Mouse (Mus musculus): ENCODE measurements around the gene Ltbp4. TPM values are rescaled to one million over a fixed set of nuclear protein-coding genes. Genes with fewer than 3 reads are reported as not detected.

The Ltbp4 gene
- 13.3 and 18.2 TPM in 2 replicates for polyA plus RNA-seq (2015; fragmentation: Nextera tagmentation; extraction: Ambion mirVana)

- Histone ChIP-seq H3K27me3 (replicated peaks; ENCODE audit: control insufficient read depth, insufficient read depth, low read length) (peaks cover 35% of the 10 kb centered on the region), H3K9ac (replicated peaks; ENCODE audit: low read depth, low read length) (peak within 1 kb of the TSS; percentile 50), H3K4me2 (ENCODE audit: low read length) (peak within 1 kb of the TSS; percentile 54), H3K4me3 (replicated peaks; ENCODE audit: low read length) (peak within 1 kb of the TSS; percentile 39), H3K4me1 (replicated peaks; ENCODE audit: control insufficient read depth, insufficient read depth, low read length) (peaks cover 55% of the 10 kb centered on the region), H3K9me3 (ENCODE audit: control insufficient read depth, low read length) (no peaks in the 10 kb centered on the region), H3K27ac (ENCODE audit: low read length) (no peak within 1 kb of the TSS), H3K36me3 (ENCODE audit: control insufficient read depth, insufficient read depth) (peaks cover 4% of the 10 kb centered on the region; the same call in 1 of the 2 replicates)
- WGBS = 1% methylated on average over 35 of the region's 36 CpGs
- no peak for ATAC-seq
These were observed at the start of gene Ltbp4 for GRCm38 (mm10) chr7:27337175-27337853. Gene Ltbp4, minus strand, starts transcription at chr7:27337692.

GRCm38 (mm10) chr7:27384731-27385130 lies 47.2 kb upstream of the Ltbp4 start:
- Histone ChIP-seq H3K9me3 (ENCODE audit: control insufficient read depth, low read length) (no peaks in the 10 kb centered on the region), H3K4me2 (ENCODE audit: low read length) (no peak overlapping the region), H3K4me3 (replicated peaks; ENCODE audit: low read length) (no peak overlapping the region), H3K4me1 (replicated peaks; ENCODE audit: control insufficient read depth, insufficient read depth, low read length) (no peaks in the 10 kb centered on the region), H3K27ac (ENCODE audit: low read length) (no peak overlapping the region), H3K9ac (replicated peaks; ENCODE audit: low read depth, low read length) (no peak overlapping the region), H3K27me3 (replicated peaks; ENCODE audit: control insufficient read depth, insufficient read depth, low read length) (no peaks in the 10 kb centered on the region; the same call in 1 of the 2 replicates), H3K36me3 (ENCODE audit: control insufficient read depth, insufficient read depth) (no peaks in the 10 kb centered on the region)
- 35% methylated on average over 4 of the region's 4 CpGs for WGBS
- ATAC-seq = no peak

- Histone ChIP-seq H3K27me3 (replicated peaks; ENCODE audit: control insufficient read depth, insufficient read depth, low read length) (peaks cover 1% of the 10 kb centered on the region; the same call in 1 of the 2 replicates), H3K36me3 (ENCODE audit: control insufficient read depth, insufficient read depth) (no peaks in the 10 kb centered on the region), H3K27ac (ENCODE audit: low read length) (no peak overlapping the region), H3K4me1 (replicated peaks; ENCODE audit: control insufficient read depth, insufficient read depth, low read length) (no peaks in the 10 kb centered on the region), H3K4me2 (ENCODE audit: low read length) (no peak overlapping the region), H3K9ac (replicated peaks; ENCODE audit: low read depth, low read length) (no peak overlapping the region; the same call in 1 of the 2 replicates), H3K9me3 (ENCODE audit: control insufficient read depth, low read length) (no peaks in the 10 kb centered on the region), H3K4me3 (replicated peaks; ENCODE audit: low read length) (no peak overlapping the region)
- WGBS = 59% methylated on average over 5 of the region's 5 CpGs
- 0 out of 2 replicates have a peak, but pooled peaks have one; percentile 36 for ATAC-seq
These were observed 46.6 kb upstream of the Ltbp4 start for GRCm38 (mm10) chr7:27384134-27384533.

GRCm38 (mm10) chr7:27383233-27383632 lies 45.7 kb upstream of the Ltbp4 start:
- Histone ChIP-seq H3K36me3 (ENCODE audit: control insufficient read depth, insufficient read depth) (no peaks in the 10 kb centered on the region), H3K27me3 (replicated peaks; ENCODE audit: control insufficient read depth, insufficient read depth, low read length) (peaks cover 5% of the 10 kb centered on the region), H3K4me2 (ENCODE audit: low read length) (no peak overlapping the region), H3K4me1 (replicated peaks; ENCODE audit: control insufficient read depth, insufficient read depth, low read length) (no peaks in the 10 kb centered on the region), H3K9me3 (ENCODE audit: control insufficient read depth, low read length) (no peaks in the 10 kb centered on the region), H3K27ac (ENCODE audit: low read length) (no peak overlapping the region), H3K9ac (replicated peaks; ENCODE audit: low read depth, low read length) (no peak overlapping the region), H3K4me3 (replicated peaks; ENCODE audit: low read length) (no peak overlapping the region)
- 94% methylated on average over 1 of the region's 1 CpGs for WGBS
- ATAC-seq = no peak

- WGBS = 55% methylated on average over 4 of the region's 4 CpGs
- no peaks in the 10 kb centered on the region for H3K4me1 ChIP-seq (replicated peaks; ENCODE audit: control insufficient read depth, insufficient read depth, low read length)
- H3K9ac ChIP-seq (replicated peaks; ENCODE audit: low read depth, low read length) = no peak overlapping the region
- peaks cover 14% of the 10 kb centered on the region for H3K27me3 ChIP-seq (replicated peaks; ENCODE audit: control insufficient read depth, insufficient read depth, low read length)
- no peaks in the 10 kb centered on the region for H3K36me3 ChIP-seq (ENCODE audit: control insufficient read depth, insufficient read depth)
- no peak overlapping the region for H3K4me3 ChIP-seq (replicated peaks; ENCODE audit: low read length)
- H3K9me3 ChIP-seq (ENCODE audit: control insufficient read depth, low read length) = 0 out of 2 replicates have a peak, but pooled peaks cover under 1% of the 10 kb centered on the region
- no peak overlapping the region for H3K27ac ChIP-seq (ENCODE audit: low read length)
- ATAC-seq = no peak
- H3K4me2 ChIP-seq (ENCODE audit: low read length) = no peak overlapping the region
These were observed 44.1 kb upstream of the Ltbp4 start for GRCm38 (mm10) chr7:27381560-27381959.

GRCm38 (mm10) chr7:27381009-27381408 lies 43.5 kb upstream of the Ltbp4 start:
- H3K27ac ChIP-seq (ENCODE audit: low read length) = no peak overlapping the region
- H3K9me3 ChIP-seq (ENCODE audit: control insufficient read depth, low read length) = 0 out of 2 replicates have a peak, but pooled peaks cover 2% of the 10 kb centered on the region
- 42% methylated on average over 1 of the region's 1 CpGs for WGBS

GRCm38 (mm10) chr7:27379836-27380235 lies 42.3 kb upstream of the Ltbp4 start:
- H3K4me2 ChIP-seq (ENCODE audit: low read length) = no peak overlapping the region
- WGBS = 71% methylated on average over 6 of the region's 6 CpGs
- H3K27ac ChIP-seq (ENCODE audit: low read length) = no peak overlapping the region
- no peaks in the 10 kb centered on the region for H3K36me3 ChIP-seq (ENCODE audit: control insufficient read depth, insufficient read depth)
- H3K9me3 ChIP-seq (ENCODE audit: control insufficient read depth, low read length) = 0 out of 2 replicates have a peak, but pooled peaks cover 2% of the 10 kb centered on the region
- peaks cover 29% of the 10 kb centered on the region for H3K27me3 ChIP-seq (replicated peaks; ENCODE audit: control insufficient read depth, insufficient read depth, low read length)
- H3K4me3 ChIP-seq (replicated peaks; ENCODE audit: low read length) = no peak overlapping the region
- ATAC-seq = no peak
- no peak overlapping the region for H3K9ac ChIP-seq (replicated peaks; ENCODE audit: low read depth, low read length)
- 0 out of 2 replicates have a peak, but pooled peaks cover 3% of the 10 kb centered on the region for H3K4me1 ChIP-seq (replicated peaks; ENCODE audit: control insufficient read depth, insufficient read depth, low read length)

More at GRCm38 (mm10) chr7:27381009-27381408, 43.5 kb upstream of the Ltbp4 start:
- H3K9ac ChIP-seq (replicated peaks; ENCODE audit: low read depth, low read length) = no peak overlapping the region
- no peak for ATAC-seq
- H3K4me1 ChIP-seq (replicated peaks; ENCODE audit: control insufficient read depth, insufficient read depth, low read length) = no peaks in the 10 kb centered on the region
- no peak overlapping the region for H3K4me2 ChIP-seq (ENCODE audit: low read length)
- H3K4me3 ChIP-seq (replicated peaks; ENCODE audit: low read length) = no peak overlapping the region
- H3K36me3 ChIP-seq (ENCODE audit: control insufficient read depth, insufficient read depth) = no peaks in the 10 kb centered on the region
- peaks cover 19% of the 10 kb centered on the region for H3K27me3 ChIP-seq (replicated peaks; ENCODE audit: control insufficient read depth, insufficient read depth, low read length)

- 21% methylated on average over 4 of the region's 4 CpGs for WGBS
- Histone ChIP-seq H3K4me1 (replicated peaks; ENCODE audit: control insufficient read depth, insufficient read depth, low read length) (0 out of 2 replicates have a peak, but pooled peaks cover 3% of the 10 kb centered on the region), H3K27me3 (replicated peaks; ENCODE audit: control insufficient read depth, insufficient read depth, low read length) (peaks cover 42% of the 10 kb centered on the region), H3K9ac (replicated peaks; ENCODE audit: low read depth, low read length) (no peak overlapping the region), H3K4me2 (ENCODE audit: low read length) (no peak overlapping the region), H3K9me3 (ENCODE audit: control insufficient read depth, low read length) (0 out of 2 replicates have a peak, but pooled peaks cover 2% of the 10 kb centered on the region), H3K4me3 (replicated peaks; ENCODE audit: low read length) (no peak overlapping the region), H3K36me3 (ENCODE audit: control insufficient read depth, insufficient read depth) (no peaks in the 10 kb centered on the region), H3K27ac (ENCODE audit: low read length) (no peak overlapping the region)
- ATAC-seq = no peak
These were observed 40.9 kb upstream of the Ltbp4 start for GRCm38 (mm10) chr7:27378431-27378830.

- Histone ChIP-seq H3K9me3 (ENCODE audit: control insufficient read depth, low read length) (peaks cover 4% of the 10 kb centered on the region; the same call in 1 of the 2 replicates), H3K27me3 (replicated peaks; ENCODE audit: control insufficient read depth, insufficient read depth, low read length) (peaks cover 72% of the 10 kb centered on the region), H3K4me3 (replicated peaks; ENCODE audit: low read length) (no peak overlapping the region), H3K9ac (replicated peaks; ENCODE audit: low read depth, low read length) (0 out of 2 replicates have a peak overlapping the region, but pooled peaks have one; percentile 22), H3K27ac (ENCODE audit: low read length) (no peak overlapping the region), H3K4me1 (replicated peaks; ENCODE audit: control insufficient read depth, insufficient read depth, low read length) (peaks cover 6% of the 10 kb centered on the region; the same call in 1 of the 2 replicates), H3K36me3 (ENCODE audit: control insufficient read depth, insufficient read depth) (0 out of 2 replicates have a peak, but pooled peaks cover under 1% of the 10 kb centered on the region), H3K4me2 (ENCODE audit: low read length) (no peak overlapping the region; the same call in 1 of the 2 replicates)
- no peak for ATAC-seq
- WGBS = 3% methylated on average over 22 of the region's 22 CpGs
These were observed 37.8 kb upstream of the Ltbp4 start for GRCm38 (mm10) chr7:27375274-27375673.
